Mouse (Mus musculus): ENCODE measurements around the gene Atp1a3. TPM values are rescaled to one million over a fixed set of nuclear protein-coding genes. Genes with fewer than 3 reads are reported as not detected.

The Atp1a3 gene
- polyA plus RNA-seq, 1 experiment from 2014 or later = 404 TPM

DNA sequence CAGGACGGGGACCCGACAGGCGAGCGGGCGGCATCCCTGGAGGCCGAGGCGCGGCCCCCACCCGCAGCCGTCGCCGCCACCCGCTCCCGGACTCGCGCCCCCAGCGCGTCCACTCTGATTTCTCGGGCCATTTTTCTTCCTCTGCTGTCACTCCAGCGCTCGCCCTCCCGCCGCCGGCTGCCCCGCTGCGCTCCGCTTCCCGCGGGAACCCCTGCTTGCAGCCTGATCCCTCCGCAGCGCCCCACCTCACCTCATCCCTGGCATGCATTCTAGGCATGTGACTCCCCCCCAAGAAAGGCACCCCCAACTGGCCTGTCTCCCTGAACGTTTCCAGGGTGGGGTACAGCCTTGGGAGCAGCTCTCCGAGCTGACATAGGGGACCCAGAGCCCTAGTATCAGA, 50.5 kb downstream of the Atp1a3 start:
- Histone ChIP-seq H3K36me3 (replicated peaks; ENCODE audit: control insufficient read depth, insufficient read depth) (no peaks in the 10 kb centered on the region), H3K9ac (peak overlapping the region; percentile 47), H3K4me2 (replicated peaks) (peak overlapping the region; percentile 50), H3K9me3 (ENCODE audit: control insufficient read depth, low read length) (no peaks in the 10 kb centered on the region), H3K4me1 (replicated peaks; ENCODE audit: control insufficient read depth, insufficient read depth, low read length) (peaks cover 26% of the 10 kb centered on the region; the same call in 1 of the 2 replicates), H3K4me3 (replicated peaks; ENCODE audit: low read length) (peak overlapping the region; percentile 27), H3K27me3 (ENCODE audit: control insufficient read depth, insufficient read depth, low read length) (peaks cover 59% of the 10 kb centered on the region), H3K27ac (no peak overlapping the region)
- under 1% methylated on average over 32 of the region's 33 CpGs for WGBS
- DNase-seq (ENCODE audit: low spot score) (no peak), ATAC-seq (ENCODE audit: low FRiP score) (no peak)

DNA sequence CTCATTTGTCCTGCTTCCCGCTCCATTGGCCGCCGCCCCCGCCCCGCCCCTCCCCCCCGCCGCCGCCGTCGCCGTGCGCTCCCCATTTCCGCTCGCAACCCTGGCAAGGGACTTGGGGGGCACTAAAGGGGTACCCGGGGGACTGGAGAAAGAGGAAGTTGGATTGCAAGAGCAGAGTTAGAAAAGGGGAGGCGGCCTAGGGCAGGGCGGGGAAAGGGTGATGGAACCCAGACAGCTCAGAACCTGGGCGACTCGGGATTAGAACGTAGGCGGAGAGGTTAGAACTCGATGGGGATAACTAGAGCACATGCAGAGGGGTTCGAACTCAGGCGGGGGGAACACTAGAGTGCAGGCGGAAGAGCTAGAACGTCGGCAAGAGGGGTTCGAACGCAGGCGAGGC, 51.3 kb downstream of the Atp1a3 start:
- ATAC-seq (ENCODE audit: low FRiP score) (no peak), DNase-seq (ENCODE audit: low spot score) (no peak)
- Histone ChIP-seq H3K27me3 (ENCODE audit: control insufficient read depth, insufficient read depth, low read length) (peaks cover 67% of the 10 kb centered on the region), H3K4me2 (replicated peaks) (peak overlapping the region; percentile 50), H3K4me1 (replicated peaks; ENCODE audit: control insufficient read depth, insufficient read depth, low read length) (peaks cover 26% of the 10 kb centered on the region; the same call in 1 of the 2 replicates), H3K9ac (peak overlapping the region; percentile 47), H3K36me3 (replicated peaks; ENCODE audit: control insufficient read depth, insufficient read depth) (no peaks in the 10 kb centered on the region), H3K27ac (no peak overlapping the region), H3K4me3 (replicated peaks; ENCODE audit: low read length) (peak overlapping the region; percentile 27), H3K9me3 (ENCODE audit: control insufficient read depth, low read length) (no peaks in the 10 kb centered on the region)
- 3% methylated on average over 27 of the region's 30 CpGs for WGBS

DNA sequence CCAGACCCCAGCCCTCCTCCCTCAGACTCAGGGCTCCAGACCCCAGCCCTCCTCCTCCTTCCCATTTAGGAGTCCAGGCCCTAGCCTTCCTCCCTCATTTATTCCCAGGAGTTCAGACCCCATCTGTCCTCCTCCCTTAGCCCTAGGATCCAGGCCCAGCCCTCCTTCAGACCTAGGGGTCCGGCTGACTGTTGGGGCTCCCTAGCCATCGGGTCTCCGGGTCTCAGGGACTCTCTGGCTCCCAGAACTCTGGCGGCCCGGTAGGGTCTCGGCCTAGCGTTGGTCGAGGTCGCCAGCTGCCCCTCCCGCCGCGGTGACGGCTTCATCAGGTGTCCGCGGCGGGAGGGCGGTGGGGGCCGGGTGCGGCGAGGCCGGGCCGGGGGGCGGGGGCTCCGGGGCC, 51.8 kb downstream of the Atp1a3 start:
- Histone ChIP-seq H3K9me3 (ENCODE audit: control insufficient read depth, low read length) (no peaks in the 10 kb centered on the region), H3K4me1 (replicated peaks; ENCODE audit: control insufficient read depth, insufficient read depth, low read length) (peaks cover 26% of the 10 kb centered on the region; the same call in 1 of the 2 replicates), H3K27ac (no peak overlapping the region), H3K4me2 (replicated peaks) (peak overlapping the region; percentile 50), H3K27me3 (ENCODE audit: control insufficient read depth, insufficient read depth, low read length) (peaks cover 72% of the 10 kb centered on the region), H3K36me3 (replicated peaks; ENCODE audit: control insufficient read depth, insufficient read depth) (no peaks in the 10 kb centered on the region), H3K4me3 (replicated peaks; ENCODE audit: low read length) (peak overlapping the region; percentile 27), H3K9ac (peak overlapping the region; percentile 47)
- DNase-seq (ENCODE audit: low spot score) = no peak
- no peak for ATAC-seq (ENCODE audit: low FRiP score)
- WGBS = 2% methylated on average over 23 of the region's 24 CpGs

DNA sequence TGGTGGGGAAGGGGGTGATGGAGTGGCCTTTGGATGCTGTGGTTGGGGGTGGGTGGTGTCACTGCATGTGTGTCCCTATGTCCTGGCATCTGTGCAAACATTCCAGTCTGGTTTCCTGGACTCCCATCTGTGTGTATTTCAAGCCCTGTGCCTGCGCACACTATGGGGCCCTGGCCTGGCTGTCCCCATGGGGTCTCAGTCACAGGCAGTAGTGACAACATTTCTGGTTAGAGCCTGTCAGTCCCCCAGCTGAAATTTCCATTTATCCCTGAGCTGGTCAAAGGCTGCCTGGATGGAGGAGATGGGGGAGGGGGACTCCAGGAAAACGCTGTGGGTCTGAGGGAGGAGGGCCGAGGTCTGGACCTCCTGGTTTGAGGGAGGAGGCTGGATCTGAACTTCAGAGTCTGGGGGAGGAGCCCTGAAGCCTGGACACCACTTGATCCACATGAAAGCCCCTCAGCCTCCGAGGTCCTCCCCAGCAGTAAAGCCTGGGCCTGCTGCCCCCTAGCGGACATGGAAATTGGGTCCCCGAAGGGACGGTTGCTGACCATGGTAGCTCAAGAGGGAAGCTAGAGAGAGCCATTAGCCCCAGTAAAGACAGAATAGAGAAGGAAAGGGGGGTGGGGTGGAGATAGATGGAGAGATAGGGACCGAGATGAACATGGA, 55.7 kb downstream of the Atp1a3 start:
- H3K27me3 ChIP-seq (ENCODE audit: control insufficient read depth, insufficient read depth, low read length) = peaks cover 89% of the 10 kb centered on the region
- no peak overlapping the region; the same call in 1 of the 2 replicates for H3K9ac ChIP-seq
- ATAC-seq (ENCODE audit: low FRiP score) (no peak), DNase-seq (ENCODE audit: low spot score) (peak; percentile 76)
- 1% methylated on average over 8 of the region's 8 CpGs for WGBS
- no peaks in the 10 kb centered on the region for H3K9me3 ChIP-seq (ENCODE audit: control insufficient read depth, low read length)
- H3K36me3 ChIP-seq (replicated peaks; ENCODE audit: control insufficient read depth, insufficient read depth) = no peaks in the 10 kb centered on the region
- H3K27ac ChIP-seq = no peak overlapping the region
- H3K4me3 ChIP-seq (replicated peaks; ENCODE audit: low read length) = no peak overlapping the region
- peaks cover 22% of the 10 kb centered on the region; the same call in 1 of the 2 replicates for H3K4me1 ChIP-seq (replicated peaks; ENCODE audit: control insufficient read depth, insufficient read depth, low read length)
- no peak overlapping the region for H3K4me2 ChIP-seq (replicated peaks)

DNA sequence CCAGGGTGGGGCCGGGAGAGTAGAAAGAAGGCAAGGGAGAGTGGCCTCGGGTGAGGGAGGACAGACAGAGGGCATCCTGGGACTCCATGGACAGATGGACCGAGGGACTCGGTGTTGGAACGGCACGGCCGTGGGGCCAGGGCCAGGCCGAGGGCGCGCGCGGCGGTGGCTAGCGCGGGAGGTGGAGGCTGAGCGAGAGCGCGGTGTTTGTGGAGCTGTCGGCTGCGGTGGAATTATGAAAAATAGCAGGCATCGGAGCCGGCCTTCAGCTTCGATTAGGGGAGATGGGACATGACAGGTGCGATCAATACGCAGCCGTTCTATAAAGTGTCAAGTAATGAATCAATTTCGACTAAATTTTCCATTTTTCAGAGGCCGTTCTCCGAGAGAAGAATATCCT, 57.0 kb downstream of the Atp1a3 start:
- DNase-seq (ENCODE audit: low spot score) = peak; percentile 53
- H3K27ac ChIP-seq = no peak overlapping the region
- ATAC-seq (ENCODE audit: low FRiP score) = no peak
- peak overlapping the region; percentile 14; the same call in 1 of the 2 replicates for H3K4me3 ChIP-seq (replicated peaks; ENCODE audit: low read length)
- no peaks in the 10 kb centered on the region for H3K36me3 ChIP-seq (replicated peaks; ENCODE audit: control insufficient read depth, insufficient read depth)
- H3K9me3 ChIP-seq (ENCODE audit: control insufficient read depth, low read length) = no peaks in the 10 kb centered on the region
- WGBS = 2% methylated on average over 29 of the region's 29 CpGs
- peaks cover 90% of the 10 kb centered on the region for H3K27me3 ChIP-seq (ENCODE audit: control insufficient read depth, insufficient read depth, low read length)
- H3K9ac ChIP-seq = peak overlapping the region; percentile 35
- H3K4me2 ChIP-seq (replicated peaks) = peak overlapping the region; percentile 42
- peaks cover 11% of the 10 kb centered on the region; the same call in 1 of the 2 replicates for H3K4me1 ChIP-seq (replicated peaks; ENCODE audit: control insufficient read depth, insufficient read depth, low read length)

DNA sequence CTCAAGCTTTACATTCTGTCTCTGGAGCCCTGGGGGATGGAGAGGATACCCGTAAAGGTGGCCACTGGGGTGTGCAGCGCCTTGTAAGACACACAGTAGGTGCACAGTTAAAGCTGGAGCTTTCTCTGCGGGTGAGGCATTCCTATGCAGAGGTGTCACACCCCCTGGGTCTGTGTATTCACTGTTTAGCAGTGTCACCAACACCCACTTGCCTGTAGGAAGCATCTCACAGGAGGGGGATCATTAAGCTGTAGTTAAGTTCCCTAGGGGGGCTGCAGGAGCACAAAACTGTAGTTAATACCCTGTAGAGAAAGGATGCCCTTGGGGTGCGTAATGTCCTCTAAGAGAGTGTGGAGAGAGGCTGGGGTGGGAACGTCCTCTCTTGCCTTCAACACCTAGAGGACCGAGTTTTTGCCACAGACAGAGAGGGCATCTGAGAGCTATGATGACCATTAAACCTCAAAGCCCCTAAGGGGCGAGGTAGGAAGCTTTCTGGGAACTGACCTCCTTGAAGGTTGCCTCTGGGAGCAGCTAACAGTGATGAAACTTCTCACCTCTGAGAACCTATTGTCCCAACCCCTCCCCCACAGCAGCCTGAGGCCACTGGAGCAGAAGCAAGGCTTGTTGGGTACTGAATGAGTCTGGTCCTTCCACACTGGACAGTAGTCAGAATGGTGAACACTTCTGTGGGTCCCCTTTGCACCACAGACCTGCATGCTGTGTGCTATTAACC, 58.3 kb downstream of the Atp1a3 start:
- Histone ChIP-seq H3K4me3 (replicated peaks; ENCODE audit: low read length) (no peak overlapping the region), H3K27ac (no peak overlapping the region), H3K4me1 (replicated peaks; ENCODE audit: control insufficient read depth, insufficient read depth, low read length) (peaks cover 11% of the 10 kb centered on the region; the same call in 1 of the 2 replicates), H3K9ac (no peak overlapping the region), H3K4me2 (replicated peaks) (no peak overlapping the region), H3K9me3 (ENCODE audit: control insufficient read depth, low read length) (no peaks in the 10 kb centered on the region), H3K27me3 (ENCODE audit: control insufficient read depth, insufficient read depth, low read length) (peaks cover 94% of the 10 kb centered on the region), H3K36me3 (replicated peaks; ENCODE audit: control insufficient read depth, insufficient read depth) (no peaks in the 10 kb centered on the region)
- DNase-seq (ENCODE audit: low spot score) (no peak), ATAC-seq (ENCODE audit: low FRiP score) (no peak)
- 4% methylated on average over 7 of the region's 7 CpGs for WGBS

DNA sequence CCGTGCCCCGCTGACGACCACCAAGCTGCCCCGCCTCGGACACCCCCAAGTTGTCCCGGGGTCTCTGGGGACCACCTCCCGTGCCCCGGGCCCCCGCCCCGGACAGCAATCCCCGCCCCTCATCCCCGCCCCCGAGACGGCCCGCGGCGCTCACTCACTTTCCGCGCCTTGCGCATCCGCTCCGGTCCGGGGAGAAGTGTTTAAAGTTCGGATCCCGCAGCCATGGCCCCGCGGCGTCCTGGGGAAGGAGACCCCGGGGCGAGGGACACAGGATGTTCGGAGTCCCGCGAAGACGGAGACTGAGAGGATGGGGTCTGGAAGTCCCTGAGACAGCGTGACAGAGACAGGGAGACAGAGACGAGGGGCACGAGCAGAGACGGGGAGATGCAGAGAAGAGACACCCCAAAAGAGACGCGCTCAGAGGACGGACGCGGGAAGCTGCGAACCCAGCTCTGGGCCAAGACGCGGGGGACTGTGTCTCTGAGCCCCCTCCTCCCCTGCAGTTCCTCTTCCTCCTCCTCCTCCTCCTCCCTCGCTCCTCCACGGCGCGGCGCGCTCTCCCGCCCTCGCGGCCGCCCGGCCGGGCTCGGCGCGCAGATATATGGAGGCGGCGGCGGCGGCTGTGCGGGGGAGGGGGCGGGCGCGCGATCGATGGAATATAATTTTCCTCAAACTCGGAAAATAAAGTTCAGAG, 61.4 kb downstream of the Atp1a3 start, which contains the start of gene Gm4881:
Gene Gm4881, minus strand, starts transcription at position 238 of the 694 bp plus-strand sequence.
- no peak for ATAC-seq (ENCODE audit: low FRiP score)
- H3K9ac ChIP-seq = peak within 1 kb of the TSS; percentile 36; the same call in 1 of the 2 replicates
- peak within 1 kb of the TSS; percentile 62 for H3K4me2 ChIP-seq (replicated peaks)

DNA sequence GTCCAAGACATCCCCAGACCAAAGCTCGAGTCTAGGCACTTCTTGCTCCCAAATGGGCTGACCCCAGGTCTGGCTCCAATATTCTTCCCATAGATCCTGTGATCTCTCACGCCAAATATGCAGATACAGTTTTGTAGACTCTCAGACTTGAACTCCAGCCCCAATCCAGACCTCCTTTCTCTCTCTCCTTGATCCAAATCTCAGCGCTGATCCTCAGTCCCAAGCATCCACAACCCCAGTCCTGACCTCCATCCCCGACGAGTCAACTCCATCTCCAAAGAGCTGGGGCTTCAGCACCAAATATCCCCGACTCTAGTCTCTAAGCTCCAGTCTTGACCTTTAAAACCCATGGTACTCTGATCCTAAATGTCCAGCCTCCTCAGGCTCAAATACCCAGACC, 62.1 kb downstream of the Atp1a3 start:
- DNase-seq (ENCODE audit: low spot score) (no peak), ATAC-seq (ENCODE audit: low FRiP score) (no peak)
- Histone ChIP-seq H3K4me1 (replicated peaks; ENCODE audit: control insufficient read depth, insufficient read depth, low read length) (no peaks in the 10 kb centered on the region; the same call in 1 of the 2 replicates), H3K9ac (no peak overlapping the region), H3K36me3 (replicated peaks; ENCODE audit: control insufficient read depth, insufficient read depth) (no peaks in the 10 kb centered on the region), H3K27ac (no peak overlapping the region), H3K27me3 (ENCODE audit: control insufficient read depth, insufficient read depth, low read length) (peaks cover 87% of the 10 kb centered on the region), H3K4me2 (replicated peaks) (peak overlapping the region; percentile 62), H3K4me3 (replicated peaks; ENCODE audit: low read length) (peak overlapping the region; percentile 33), H3K9me3 (ENCODE audit: control insufficient read depth, low read length) (no peaks in the 10 kb centered on the region)
- WGBS = 6% methylated on average over 6 of the region's 6 CpGs

More for the DNA sequence above, 61.4 kb downstream of the Atp1a3 start, which contains the start of gene Gm4881:
- Histone ChIP-seq H3K4me1 (replicated peaks; ENCODE audit: control insufficient read depth, insufficient read depth, low read length) (no peaks in the 10 kb centered on the region; the same call in 1 of the 2 replicates), H3K9me3 (ENCODE audit: control insufficient read depth, low read length) (no peaks in the 10 kb centered on the region), H3K4me3 (replicated peaks; ENCODE audit: low read length) (peak within 1 kb of the TSS; percentile 33), H3K36me3 (replicated peaks; ENCODE audit: control insufficient read depth, insufficient read depth) (no peaks in the 10 kb centered on the region), H3K27ac (no peak within 1 kb of the TSS), H3K27me3 (ENCODE audit: control insufficient read depth, insufficient read depth, low read length) (peaks cover 93% of the 10 kb centered on the region)
- DNase-seq (ENCODE audit: low spot score) = no peak
- WGBS = under 1% methylated on average over 64 of the region's 72 CpGs

DNA sequence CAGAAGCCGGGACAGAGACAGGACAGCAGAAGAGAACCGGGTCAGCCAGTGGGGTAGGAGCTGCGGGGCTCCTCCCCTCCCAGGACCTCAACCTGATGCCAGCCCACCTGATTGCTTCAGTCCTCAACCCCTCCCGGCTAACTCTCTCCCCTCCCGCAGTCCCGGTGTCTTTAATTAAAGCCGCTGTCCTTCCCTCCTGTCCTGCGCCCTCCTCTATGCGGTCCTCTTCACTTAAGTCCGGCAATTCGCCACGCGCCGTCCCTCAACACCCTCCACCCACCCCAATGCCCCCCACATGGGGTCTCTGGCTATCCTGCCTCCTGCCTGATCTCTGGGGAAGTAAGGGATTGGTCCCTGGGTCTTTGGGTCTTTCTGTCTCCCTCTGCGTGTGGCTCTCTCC, 74.1 kb downstream of the Atp1a3 start:
- ATAC-seq (ENCODE audit: low FRiP score) (no peak), DNase-seq (ENCODE audit: low spot score) (no peak)
- Histone ChIP-seq H3K36me3 (replicated peaks; ENCODE audit: control insufficient read depth, insufficient read depth) (peaks cover 6% of the 10 kb centered on the region; the same call in 1 of the 2 replicates), H3K4me2 (replicated peaks) (no peak overlapping the region; the same call in 1 of the 2 replicates), H3K27ac (no peak overlapping the region), H3K9me3 (ENCODE audit: control insufficient read depth, low read length) (no peaks in the 10 kb centered on the region), H3K27me3 (ENCODE audit: control insufficient read depth, insufficient read depth, low read length) (peaks cover 65% of the 10 kb centered on the region), H3K4me1 (replicated peaks; ENCODE audit: control insufficient read depth, insufficient read depth, low read length) (peaks cover 17% of the 10 kb centered on the region), H3K4me3 (replicated peaks; ENCODE audit: low read length) (no peak overlapping the region), H3K9ac (no peak overlapping the region)
- WGBS = 1% methylated on average over 15 of the region's 15 CpGs
